Mouse (Mus musculus): Measurements from ENCODE around the gene Gm19410. TPM values are rescaled to one million over a fixed set of nuclear protein-coding genes. Genes with fewer than 3 reads are reported as not detected.

Gene Gm19410
- polyA plus RNA-seq (2017; shearing (Covaris generic)), result not detected

GRCm38 (mm10) chr8:35765499-35766193, at the start of gene Gm19410:
Gene Gm19410 (plus strand): TSS chr8:35765790.

